Mouse (Mus musculus): ENCODE results near the gene Mrpl14.

DNA sequence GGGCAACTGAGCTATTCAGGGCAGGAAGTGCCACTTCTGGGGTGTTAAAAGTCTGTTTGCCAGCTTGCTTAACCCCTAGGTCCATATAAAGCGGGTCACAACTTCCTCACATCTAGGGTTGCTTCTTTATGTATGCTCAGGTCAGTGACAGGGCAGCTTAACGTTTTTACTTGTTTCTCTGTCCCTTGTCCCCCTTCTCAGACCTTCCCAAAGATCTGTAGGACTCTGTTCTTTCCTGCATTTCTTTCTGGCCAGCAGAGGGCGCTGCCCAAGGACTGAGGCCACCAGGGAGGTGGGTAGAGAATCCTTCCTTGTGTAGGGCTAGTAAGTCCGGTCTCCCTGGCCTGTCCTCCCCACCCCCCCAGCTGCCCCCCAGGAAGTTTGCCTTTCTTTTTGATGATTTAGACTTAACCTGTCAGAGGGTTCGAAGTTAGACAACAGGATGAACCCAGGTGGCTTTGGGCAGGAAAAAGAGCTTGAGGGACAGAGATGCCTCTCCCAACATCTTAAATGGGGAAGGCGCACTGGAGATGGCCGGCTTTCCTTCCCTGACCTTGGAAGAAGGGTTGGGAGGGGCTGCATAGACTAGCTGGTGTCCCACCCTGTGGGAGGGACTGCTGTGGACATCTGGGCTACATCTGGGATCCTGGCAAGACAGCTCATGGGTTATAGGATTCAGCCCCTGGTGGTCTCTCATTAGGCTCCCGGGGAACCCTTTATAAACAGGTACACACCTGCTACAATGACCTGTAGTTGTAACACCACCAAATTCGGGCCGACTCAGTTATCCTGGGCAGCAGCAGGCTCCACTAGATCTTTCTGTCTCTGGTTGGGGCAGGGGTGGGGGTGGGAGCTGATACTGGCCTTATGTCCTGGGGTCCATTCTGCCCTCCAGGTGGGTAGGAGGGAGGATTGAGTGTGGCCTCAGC lies 49.5 kb downstream of the Mrpl14 start:
- TF ChIP-seq POLR2A (IDR thresholded peaks at IDR 0.05; ENCODE audit: low read depth, low read length): peak; percentile 41
- TF ChIP-seq CTCF (IDR thresholded peaks at IDR 0.05; ENCODE audit: borderline replicate concordance, insufficient read depth, low read length): peak; percentile 76; the same call in 1 of the 2 replicates
